Mouse (Mus musculus): ENCODE measurements around the gene Ticrr.
A peak's percentile ranks its signal among the peaks of the same experiment; 100 is the strongest.

The Ticrr gene

DNA sequence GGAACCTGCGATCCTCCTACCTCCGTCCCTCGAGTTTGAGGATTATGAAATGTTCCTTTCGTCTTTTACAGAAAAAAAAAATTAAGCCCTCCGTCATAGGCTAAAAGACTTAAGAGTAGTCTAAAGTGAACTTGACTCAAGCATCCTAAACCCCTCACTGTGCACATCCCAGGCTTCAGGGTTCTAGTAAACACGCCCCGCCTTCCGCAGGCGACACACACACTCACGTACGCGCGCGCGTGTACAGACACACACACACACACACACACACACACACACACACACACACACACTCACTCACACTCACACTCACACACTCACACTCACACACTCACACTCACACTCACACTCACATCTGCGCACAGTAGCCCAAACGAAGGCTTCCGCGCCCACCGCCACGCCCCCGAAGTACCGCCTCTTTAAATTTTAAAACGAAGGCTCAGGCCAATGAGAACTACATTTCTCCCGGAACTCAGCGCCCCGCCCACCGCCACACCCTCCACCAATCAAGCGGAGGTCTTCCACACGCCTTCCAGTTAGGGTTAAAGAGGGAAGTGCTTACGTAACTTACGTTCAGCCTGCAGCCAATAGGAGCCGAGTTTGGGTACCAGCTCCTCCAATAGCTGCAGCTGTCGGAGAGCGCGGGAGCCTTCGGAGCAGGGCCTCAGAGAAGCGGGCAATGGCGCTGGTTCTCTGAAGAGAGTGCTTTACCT, at the start of gene Ticrr:
Ticrr (plus strand) TSS at position 619 of the 713 bp plus-strand sequence.
- DNase-seq = peak; percentile 94

DNA sequence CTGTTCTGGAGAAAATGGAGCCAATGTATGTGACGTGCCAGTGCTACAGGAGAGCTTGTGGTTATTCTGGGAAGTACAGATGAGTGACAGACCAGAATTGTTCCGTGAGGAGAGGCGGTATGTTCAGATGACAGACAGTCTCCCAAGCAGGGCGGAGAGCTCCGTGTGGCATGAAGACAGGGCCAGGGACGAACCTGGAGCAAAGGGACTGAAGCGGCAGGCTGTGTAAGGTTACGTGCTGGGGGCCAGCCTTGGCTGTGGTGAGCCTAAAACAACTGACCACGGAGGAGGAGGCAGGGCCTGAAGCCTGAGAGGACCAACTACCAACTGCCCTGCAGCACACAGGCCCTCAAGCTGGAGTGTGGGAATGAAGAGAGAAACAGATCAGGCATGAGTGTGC, 48.1 kb upstream of the Ticrr start:
- DNase-seq = no peak

DNA sequence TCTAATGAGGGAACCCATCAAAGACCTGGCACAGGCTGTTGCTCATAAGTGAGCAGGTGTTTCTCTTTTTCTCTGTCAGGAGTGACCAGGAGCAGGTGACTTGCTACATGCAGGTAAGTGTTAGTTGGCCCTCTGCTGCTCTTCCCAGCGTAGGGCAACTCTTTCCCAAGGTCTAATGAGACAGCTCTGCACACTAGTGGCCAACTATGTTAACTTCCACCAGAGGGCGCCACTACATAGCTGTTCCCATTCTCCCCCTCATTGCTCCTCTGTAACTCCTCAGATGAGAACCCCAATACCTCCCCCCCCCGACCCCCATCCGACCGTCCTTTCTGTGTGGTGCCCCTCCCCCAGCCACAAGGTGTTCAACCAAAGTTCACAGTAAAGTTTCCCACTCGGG, 47.2 kb upstream of the Ticrr start:
- peak; percentile 65 for DNase-seq

DNA sequence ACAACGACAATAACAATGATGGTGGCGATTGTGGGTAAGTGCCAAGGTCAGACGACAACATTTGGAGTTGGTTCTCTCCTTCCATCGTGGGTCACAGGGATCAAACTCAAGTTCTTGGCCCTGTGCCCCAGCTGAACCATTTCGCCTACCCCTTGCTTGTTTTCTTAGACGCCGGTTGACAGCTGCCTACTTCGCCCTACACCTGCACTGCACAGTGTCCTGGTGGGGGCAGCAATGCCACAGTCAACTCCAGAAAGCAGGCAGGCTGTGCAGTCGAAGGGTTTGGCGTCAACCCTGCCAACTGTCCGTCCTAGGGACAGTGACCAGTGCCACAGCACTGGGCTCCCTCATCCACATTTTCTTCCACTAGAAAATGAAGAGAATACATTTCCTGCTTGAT, 46.7 kb upstream of the Ticrr start:
- DNase-seq = no peak

DNA sequence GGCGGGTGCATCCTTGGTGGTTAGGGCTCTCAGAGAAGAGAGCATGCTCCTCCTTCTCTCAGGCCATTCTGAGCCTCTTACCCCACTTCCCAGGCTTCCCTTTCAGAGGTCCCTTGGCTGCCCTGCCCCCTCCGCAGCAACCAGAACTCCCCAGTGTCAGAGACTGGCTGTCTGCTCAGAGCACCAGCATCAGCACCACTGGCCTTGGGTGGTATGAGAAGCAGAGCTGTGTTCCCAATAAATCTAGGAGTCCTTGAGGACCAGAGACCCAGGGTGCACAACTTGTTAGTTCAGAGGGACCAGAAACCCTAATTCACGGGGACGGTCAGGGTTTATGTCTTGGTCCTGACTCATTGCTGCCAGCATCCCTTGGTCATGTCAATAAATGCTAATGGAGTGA, 45.0 kb upstream of the Ticrr start:
- no peak for DNase-seq

DNA sequence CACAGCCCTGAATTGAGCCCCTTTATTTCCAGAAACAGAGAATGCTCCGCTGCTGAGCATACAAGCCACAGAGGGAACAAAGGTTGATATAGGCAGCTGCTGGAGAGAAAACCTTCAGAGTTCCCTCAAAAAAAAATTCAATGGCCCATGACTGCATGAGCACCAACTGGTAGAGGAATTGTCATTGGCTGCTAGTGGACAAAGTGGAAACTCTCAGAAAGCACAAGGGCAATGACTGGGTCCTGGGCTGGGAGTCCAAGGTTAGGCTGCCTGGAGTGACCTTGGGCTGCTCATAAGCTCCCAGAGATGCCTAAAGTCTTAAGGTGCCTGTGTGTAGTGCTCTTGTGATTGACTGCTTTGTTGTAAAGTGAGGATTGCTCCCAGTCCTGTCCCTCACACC, 44.1 kb upstream of the Ticrr start:
- no peak for DNase-seq

DNA sequence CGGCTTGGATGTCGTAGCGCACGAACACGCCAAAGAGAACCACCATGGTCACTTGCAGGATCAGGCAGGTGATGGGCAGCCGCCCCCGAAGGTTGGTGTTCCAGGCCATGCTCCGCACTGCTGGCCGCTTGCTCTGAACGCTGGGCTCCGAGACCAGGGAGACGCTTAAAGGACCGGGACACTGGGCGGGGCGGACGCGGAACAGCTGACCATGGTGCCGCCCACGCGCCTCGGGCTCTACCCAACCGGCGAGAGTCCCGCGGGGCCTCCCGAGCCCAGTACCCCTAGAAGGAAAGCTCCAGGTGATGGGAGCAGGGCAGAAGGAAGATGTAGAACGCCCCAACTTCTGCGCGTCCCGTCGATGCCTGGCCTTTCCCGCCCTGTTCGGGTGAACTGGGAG, 42.6 kb upstream of the Ticrr start, which contains the start of gene Rhcg:
Rhcg (minus strand) TSS at position 240 of the 400 bp plus-strand sequence.
- DNase-seq = no peak

DNA sequence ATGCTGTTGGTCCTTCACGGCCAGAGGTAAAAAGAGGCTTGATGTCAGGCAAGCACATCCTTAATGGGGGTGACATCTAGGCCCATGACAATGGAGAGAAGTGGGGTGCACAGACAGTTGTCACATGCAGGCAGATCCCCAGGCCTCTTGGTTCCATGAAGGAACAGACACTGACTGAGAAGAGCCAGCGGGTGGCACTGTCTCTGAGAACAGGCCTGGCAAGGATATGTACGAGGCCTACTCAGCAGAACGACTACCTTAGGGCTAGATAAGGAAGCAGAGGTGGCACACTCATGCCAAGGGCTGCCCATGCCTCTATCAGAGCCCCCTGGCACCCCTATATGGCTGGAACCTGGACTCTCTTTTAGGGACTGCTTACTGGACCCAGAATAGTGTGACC, 40.5 kb upstream of the Ticrr start:
- no peak for DNase-seq

DNA sequence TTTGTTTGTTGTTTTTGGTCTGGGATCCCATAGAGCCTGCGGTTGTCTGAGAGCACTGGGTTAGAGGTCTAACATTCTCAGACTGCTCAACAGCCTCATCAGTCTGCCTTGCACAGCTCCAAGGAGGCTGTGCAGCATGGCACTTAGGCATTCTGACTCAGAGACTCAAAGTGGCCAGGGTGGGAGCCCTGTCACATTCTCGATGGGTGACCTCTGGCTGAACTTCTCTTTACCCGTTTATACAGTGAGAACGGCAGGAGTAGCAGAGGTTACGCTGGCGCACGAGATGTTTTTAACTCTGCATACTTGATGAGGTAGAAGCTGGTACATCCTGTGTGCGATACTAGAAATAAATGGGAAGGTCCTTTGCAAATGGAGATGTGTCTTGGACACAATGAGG, 36.9 kb upstream of the Ticrr start:
- no peak for DNase-seq

DNA sequence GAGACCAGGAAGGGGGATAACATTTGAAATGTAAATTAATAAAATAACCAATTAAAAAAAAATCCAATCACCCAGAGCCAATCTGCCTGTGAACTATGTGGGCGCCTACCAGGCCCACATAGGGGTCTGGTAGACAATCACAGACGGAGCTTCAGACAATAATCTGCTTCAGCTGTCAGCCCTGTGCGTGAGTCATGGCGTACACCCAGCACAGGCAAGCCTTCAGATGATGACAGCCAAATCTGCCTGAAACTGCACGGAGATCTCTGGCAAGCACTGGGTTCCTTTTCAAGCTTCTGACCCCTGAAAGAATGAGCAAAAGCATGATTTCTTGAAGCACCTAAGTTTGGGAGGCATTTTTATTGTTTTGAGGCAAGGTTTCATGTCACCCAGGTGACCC, 33.8 kb upstream of the Ticrr start:
- DNase-seq = no peak

DNA sequence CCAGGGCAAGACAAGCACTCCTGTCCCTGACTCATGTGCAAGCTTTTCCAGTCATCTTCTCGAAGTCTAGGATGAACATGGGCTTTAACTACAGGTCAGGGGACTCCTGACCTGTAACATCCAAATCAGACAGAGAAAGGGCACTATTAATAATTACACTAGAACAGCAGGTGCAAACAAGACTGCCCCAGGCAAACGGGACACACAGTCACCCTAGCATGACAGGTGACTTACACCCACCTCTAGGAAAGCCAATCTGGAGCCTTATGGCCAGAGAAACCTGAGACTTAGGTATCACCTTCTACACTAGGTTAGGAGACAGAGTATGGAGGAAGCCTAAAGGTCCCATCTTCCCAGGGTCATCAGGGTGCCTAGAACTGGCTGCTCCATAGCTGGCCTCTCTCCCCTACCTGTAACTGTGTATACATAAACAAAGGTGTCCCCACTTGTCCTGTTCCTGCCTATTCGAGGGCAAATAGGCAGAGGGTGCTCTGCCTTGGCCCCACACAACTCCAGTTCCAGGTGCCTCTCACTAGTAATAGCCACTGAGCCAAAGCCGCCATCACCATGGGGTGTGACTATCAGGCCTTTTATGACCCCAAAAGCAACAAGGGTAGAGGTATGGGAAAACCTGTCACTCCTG, 31.6 kb upstream of the Ticrr start:
- DNase-seq = no peak

DNA sequence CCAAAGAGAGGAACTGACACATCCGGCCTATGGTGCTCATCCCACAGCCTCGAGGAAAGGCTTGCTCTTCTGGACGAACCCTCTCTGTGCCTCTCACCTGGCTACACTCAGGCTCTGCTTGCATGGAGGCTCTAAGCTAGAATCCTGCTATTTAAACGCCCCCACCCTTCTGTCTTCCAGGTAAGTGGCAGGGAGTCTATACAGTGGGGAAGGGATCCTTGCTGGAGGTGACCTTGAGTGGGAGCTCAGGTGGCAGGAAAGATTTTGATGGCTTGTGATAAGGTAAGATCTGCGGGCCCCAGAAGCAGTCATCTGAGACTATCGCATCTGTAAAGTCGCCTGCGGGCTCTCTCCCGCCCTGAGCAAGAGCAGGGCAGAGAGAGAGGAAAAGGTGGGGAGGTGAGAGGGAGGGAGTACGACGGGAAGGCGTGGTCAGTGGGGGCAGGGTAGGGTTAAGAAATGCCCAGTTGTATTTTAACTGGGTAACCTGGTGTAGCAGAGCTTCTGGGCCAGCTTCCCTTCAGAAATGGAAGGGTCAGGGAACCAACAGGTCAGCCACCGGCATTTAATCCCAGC, 28.1 kb upstream of the Ticrr start:
- DNase-seq = peak; percentile 51

DNA sequence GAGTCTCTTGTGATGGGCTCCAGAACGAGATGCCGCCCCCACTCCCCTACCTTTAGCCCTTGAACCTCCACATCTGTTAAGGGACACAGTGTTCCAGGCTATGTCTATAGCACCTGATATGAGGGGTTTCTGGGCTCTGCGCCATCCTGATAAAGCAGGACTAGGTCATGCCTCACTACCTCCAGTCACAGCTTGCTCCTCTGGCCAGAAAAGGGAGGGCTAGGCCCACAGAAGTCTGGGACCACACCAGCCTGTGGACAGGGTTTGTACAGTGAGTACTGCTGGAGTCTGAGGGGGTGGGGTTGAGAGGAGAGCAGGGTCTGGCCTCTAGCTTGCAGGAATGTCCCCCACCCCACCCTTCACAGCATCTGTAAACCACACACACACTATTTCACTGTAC, 12.8 kb upstream of the Ticrr start:
- no peak for DNase-seq

DNA sequence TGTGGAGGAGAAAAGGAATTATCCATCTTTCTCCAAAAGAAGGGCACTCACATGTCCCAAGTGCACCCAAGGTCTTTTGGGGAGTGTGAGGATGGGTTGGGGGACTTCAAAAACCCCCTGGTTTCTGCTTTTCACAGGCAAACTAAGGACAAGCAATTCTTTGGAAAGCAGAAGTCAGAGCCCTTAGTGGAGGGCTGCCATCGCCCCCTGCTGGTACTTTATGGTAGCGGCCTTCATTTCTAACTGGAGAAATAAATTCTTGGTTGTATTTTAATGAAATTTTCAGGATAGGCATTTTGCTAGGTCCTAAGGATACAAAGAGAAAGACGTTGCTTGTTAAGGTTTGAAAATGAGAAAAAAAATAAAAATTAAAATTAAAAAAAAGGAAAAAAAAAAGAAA, 11.0 kb upstream of the Ticrr start:
- peak; percentile 73 for DNase-seq

DNA sequence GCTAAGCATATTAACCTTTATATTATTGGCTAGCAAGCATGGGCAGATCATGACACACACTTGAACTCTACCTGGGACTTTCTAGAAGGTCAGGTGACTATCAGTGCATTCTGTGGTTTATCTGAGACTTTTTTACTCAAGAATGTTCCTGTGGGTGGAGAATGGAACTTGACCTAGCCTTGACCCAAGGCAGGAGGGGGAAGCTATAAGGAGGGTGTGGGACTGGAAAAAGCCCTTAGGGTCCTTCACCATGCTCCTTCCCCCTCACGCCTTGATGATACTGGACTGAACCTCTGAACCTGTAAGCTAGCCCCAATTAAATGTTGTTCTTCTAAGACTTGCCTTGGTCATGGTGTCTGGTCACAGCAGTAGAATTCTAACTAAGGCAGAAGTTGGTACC, 5.8 kb upstream of the Ticrr start:
- no peak for DNase-seq

DNA sequence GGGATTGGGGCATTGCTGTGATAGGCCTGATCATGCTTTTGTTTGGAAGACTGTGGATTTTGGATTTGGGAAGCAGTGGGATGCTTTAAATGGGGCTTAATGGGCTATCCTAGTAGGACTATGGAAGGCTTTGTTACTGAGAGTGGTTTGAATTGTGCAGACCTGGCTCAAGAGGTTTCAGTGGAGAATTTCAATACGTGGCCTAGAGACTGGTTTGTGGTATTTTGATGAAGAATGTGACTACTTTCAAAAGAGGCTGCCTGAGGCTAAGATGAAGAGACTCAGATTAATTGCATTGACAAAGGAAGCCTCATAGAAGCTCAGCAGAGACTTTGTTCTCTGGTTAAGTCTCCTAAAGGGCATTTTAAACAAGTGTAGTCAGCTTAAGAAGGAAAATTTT, 5.4 kb upstream of the Ticrr start:
- DNase-seq = no peak

DNA sequence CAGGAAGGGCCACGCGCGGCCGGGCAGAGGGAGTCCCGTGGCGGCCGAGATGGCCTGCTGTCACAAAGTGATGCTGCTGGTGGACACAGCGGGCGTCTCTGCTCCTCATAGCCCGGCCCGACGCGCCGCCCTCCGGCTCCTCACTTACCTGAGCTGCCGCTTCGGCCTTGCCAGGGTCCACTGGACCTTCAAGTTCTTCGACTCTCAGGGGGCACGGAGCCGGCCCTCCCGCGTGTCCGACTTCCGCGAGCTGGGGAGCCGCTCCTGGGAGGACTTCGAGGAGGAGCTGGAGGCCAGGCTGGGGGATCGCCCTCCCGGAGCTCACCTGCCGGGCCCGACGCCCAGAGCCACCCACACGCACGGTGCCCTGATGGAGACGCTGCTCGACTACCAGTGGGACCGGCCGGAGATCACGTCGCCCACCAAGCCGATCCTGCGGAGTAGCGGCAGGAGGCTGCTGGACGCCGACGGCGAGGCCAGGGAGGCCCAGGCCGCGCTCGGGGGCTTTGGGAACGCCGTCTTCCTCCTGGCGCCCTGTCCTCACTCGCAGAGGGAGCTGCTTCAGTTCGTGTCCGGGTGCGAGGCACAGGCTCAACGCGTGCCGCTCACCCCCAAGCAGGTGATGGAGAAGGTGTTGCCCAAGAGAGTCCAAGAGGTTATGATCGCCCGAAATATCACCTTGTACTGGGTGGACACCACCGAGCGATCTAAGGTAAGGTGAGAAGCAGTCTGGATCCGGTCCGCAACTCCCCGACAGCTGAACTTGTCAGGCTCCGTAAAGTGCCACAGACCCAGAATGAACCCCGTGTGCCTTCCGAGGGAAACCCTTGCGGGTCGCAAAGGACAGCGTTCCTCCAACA, 525 bp downstream of the Ticrr start:
- no peak for DNase-seq

DNA sequence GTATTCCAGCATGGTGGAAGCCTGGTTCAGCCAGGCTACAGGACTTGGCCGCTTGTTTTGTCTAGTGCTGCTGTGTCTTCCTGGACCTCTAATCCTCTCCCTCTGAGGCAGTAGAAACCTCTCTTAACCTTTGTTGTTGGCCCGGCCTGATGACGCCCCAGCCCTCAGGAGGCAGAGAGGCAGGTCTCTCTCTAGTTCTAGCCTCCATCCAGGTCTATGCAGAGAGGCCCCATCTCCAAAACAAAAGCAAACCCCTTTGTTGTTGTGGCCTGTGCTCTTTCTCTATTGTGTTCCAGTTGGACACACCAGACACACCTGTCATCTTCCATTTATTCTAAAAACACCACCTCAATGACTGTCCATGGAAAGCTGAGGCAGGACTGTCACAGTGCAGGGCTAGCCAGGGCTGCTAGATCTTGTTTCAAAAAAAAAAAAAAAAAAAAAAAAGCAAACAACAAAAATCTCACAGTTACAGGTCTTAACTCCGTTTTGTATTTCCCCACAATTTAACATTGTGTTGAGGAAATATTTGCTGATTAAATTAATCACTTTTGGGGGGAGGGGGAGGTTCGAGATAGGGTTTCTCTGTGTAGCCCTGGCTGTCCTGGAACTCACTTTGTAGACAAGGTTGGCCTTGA, 1.4 kb downstream of the Ticrr start:
- DNase-seq = no peak

DNA sequence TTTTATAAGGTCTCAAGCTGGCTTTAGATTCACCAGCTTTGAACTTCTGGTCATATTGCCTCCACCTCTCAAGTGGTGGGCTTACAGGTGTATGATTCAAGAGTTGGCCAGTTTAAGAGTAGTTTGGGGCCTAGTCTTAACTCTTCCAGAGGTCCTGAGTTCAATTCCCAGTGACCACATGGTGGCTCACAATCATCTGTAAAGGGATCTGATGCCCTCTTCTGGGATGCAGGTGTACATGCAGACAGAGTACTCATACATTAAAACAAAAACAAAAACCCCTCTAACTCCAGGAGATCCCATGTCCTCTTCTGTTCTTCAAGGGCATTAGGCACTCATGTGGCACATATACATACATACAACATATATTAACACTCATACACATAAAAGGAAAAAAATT, 6.7 kb downstream of the Ticrr start:
- no peak for DNase-seq

DNA sequence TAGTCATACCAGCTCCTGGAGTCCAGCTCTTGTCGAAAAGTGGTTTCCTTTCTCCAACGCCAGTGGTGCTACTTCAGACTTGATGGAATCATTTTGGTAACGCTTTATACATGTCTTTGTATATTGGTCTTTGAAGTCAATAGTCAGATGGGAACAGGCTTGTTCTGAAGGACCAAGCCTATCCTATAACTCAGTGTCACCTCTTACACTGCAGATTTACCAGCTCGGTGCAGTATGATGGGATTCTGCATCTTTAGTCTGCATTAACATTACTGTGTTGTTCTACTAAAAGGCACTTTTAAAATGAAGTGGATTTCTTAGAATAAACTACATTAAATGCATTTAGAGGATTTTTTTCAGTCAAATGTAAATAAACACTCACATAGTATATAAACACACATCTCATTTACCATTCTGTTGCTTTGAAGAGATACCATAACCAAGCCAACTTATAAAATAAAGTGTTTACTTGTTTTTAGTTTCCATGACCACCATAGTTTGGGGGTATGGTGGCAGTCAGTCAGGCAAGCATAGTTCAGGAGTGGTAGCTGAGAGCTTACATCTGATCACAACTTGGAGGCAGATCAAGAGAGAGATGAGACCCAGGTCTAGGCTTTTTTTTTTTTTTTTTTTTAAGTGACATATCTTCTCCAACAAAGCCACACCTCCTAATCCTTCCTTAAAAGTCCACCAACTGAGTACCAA, 11.1 kb downstream of the Ticrr start:
- no peak for DNase-seq

DNA sequence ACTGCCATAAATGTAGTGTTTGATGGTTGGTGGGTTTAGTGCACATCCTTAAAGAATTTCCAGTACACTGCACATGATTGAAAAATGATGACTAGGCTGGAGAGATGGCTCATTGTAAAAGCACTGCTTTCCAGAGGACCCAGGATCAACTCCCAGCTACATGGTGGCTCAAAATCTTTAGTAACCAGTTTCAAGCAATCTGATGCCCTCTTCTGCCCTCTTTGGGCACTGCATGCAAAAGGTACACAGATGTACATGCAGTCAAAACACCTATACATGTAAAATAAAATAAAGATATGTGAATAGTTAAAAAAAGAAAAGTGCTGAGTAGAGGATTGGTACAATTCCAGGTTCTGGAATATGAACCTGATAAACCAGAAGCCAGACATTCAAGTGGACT, 19.2 kb downstream of the Ticrr start:
- DNase-seq = peak; percentile 28

DNA sequence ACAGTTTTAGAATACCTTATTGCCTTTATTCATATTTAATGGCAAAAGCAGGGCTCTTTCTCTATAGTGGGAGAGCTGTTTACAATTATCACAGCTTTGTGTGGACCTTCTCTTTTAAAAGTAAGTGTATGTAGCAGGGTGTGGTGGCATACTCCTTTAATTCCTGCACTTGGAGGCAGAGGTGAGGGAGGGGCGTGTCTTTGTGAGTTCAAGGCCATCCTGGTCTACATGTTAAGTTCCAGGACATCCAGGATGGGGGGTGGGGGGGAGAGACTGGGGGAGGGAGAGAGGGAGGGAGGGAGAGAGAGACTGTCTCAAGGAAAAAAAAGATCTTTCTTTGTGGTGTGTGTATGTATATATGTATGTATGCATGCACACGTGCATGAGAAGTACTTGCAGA, 20.2 kb downstream of the Ticrr start:
- no peak for DNase-seq

Data from kidney, adult 18-20 months (tissue).